Mouse (Mus musculus) T-cell, adult 2 months (primary cell): ENCODE data around the gene Pla2g7.
A peak's percentile ranks its signal among the peaks of the same experiment; 100 is the strongest.

Experiments
- DNase-seq: peaks from one replicate; pipeline ENCODE4 v3.0.0; 2022; ENCODE audit warnings: low spot score

Pla2g7 gene

GRCm38 (mm10) chr17:43581012-43581467 is 13.1 kb downstream of the Pla2g7 start:
- no peak for DNase-seq

- no peak for DNase-seq
Observed at GRCm38 (mm10) chr17:43584771-43585170, 16.9 kb downstream of the Pla2g7 start.

- no peak for DNase-seq
Observed at GRCm38 (mm10) chr17:43587278-43587677, 19.4 kb downstream of the Pla2g7 start.

GRCm38 (mm10) chr17:43589750-43590149 is 21.9 kb downstream of the Pla2g7 start:
- no peak for DNase-seq

- DNase-seq: no peak
Observed at GRCm38 (mm10) chr17:43590531-43590930, 22.6 kb downstream of the Pla2g7 start.

GRCm38 (mm10) chr17:43592296-43593291 is 24.7 kb downstream of the Pla2g7 start:
- DNase-seq: no peak

- DNase-seq: no peak
Observed at GRCm38 (mm10) chr17:43597742-43598141, 29.8 kb downstream of the Pla2g7 start.

- DNase-seq: no peak
Observed at GRCm38 (mm10) chr17:43598706-43599105, 30.8 kb downstream of the Pla2g7 start.

GRCm38 (mm10) chr17:43606704-43607103 is 38.8 kb downstream of the Pla2g7 start:
- peak; percentile 20 for DNase-seq

GRCm38 (mm10) chr17:43611586-43611985 is 43.7 kb downstream of the Pla2g7 start:
- DNase-seq: no peak

GRCm38 (mm10) chr17:43612221-43612620 is 44.3 kb downstream of the Pla2g7 start:
- DNase-seq: no peak

GRCm38 (mm10) chr17:43619156-43619555 is 51.3 kb downstream of the Pla2g7 start:
- DNase-seq: no peak

GRCm38 (mm10) chr17:43622076-43622475 is 54.2 kb downstream of the Pla2g7 start:
- DNase-seq: no peak

- DNase-seq: no peak
Observed at GRCm38 (mm10) chr17:43628246-43628645, 60.3 kb downstream of the Pla2g7 start.

GRCm38 (mm10) chr17:43629026-43629495 is 61.2 kb downstream of the Pla2g7 start:
- DNase-seq: no peak

GRCm38 (mm10) chr17:43629496-43630426 is 61.9 kb downstream of the Pla2g7 start, which contains the start of gene Tdrd6:
Gene Tdrd6, minus strand, starts transcription at chr17:43630299.
- DNase-seq: no peak

GRCm38 (mm10) chr17:43630427-43630760 is 62.5 kb downstream of the Pla2g7 start:
- DNase-seq: no peak

- no peak for DNase-seq
Observed at GRCm38 (mm10) chr17:43637146-43637545, 69.2 kb downstream of the Pla2g7 start.

- no peak for DNase-seq
Observed at GRCm38 (mm10) chr17:43640825-43641224, 72.9 kb downstream of the Pla2g7 start.

GRCm38 (mm10) chr17:43643191-43643590 is 75.3 kb downstream of the Pla2g7 start:
- no peak for DNase-seq

- DNase-seq: no peak
Observed at GRCm38 (mm10) chr17:43644375-43644774, 76.5 kb downstream of the Pla2g7 start.

GRCm38 (mm10) chr17:43645136-43645535 is 77.2 kb downstream of the Pla2g7 start:
- peak; percentile 35 for DNase-seq
